Mouse (Mus musculus): Measurements from ENCODE around the gene Dmrtc1c2. TPM values are rescaled to one million over a fixed set of nuclear protein-coding genes. Genes with fewer than 3 reads are reported as not detected.
"Not testable (repeated sequence)": the region's sequence is repeated elsewhere in the genome, so short reads cannot be mapped to it uniquely, and the experiment has no call there.

Dmrtc1c2 gene
- total RNA-seq (2022) = not detected

- not testable (repeated sequence) for DNase-seq
Observed at GRCm38 (mm10) chrX:102854516-102854915, at the start of gene Dmrtc1c2. Gene Dmrtc1c2, minus strand, starts transcription at chrX:102854616.

GRCm38 (mm10) chrX:102867871-102868270 is 13.5 kb upstream of the Dmrtc1c2 start, which contains the start of gene 1700031F05Rik:
Gene 1700031F05Rik, minus strand, starts transcription at chrX:102867971.
- no peak for DNase-seq

- no peak for DNase-seq
Observed at GRCm38 (mm10) chrX:102812311-102812710, 42.1 kb downstream of the Dmrtc1c2 start.

- not testable (repeated sequence) for DNase-seq
Observed at GRCm38 (mm10) chrX:102802663-102803062, 51.8 kb downstream of the Dmrtc1c2 start, which contains the start of gene Dmrtc1c1. Gene Dmrtc1c1, plus strand, starts transcription at chrX:102802963.

Other genes starting within 250 kb of the Dmrtc1c2 start
- 10 to 100 TPM; 14.8 to 22.7 (median 19.0) TPM for gene Phka1, start 210.4 kb downstream of the Dmrtc1c2 start, total RNA-seq (2022)
- gene Gm3880, start 167.6 kb downstream of the Dmrtc1c2 start, total RNA-seq (2022) = not detected
- not detected for gene Gm9112, start 147.0 kb downstream of the Dmrtc1c2 start, total RNA-seq (2022)
- not detected for gene Dmrtc1b, start 146.8 kb downstream of the Dmrtc1c2 start, total RNA-seq (2022)
- not detected for gene Dmrtc1c1, start 51.7 kb downstream of the Dmrtc1c2 start, total RNA-seq (2022)
- gene 1700031F05Rik, start 13.4 kb upstream of the Dmrtc1c2 start, total RNA-seq (2022) = not detected
- gene Dmrtc1a, start 54.1 kb upstream of the Dmrtc1c2 start, total RNA-seq (2022) = 1 to 10 TPM in 2 of 4 experiments, under 1 TPM in 2; 0.55 to 1.4 (median 1.0) TPM
- not detected for gene 1700011M02Rik, start 54.3 kb upstream of the Dmrtc1c2 start, total RNA-seq (2022)
- under 1 TPM in 1 of 4 experiments, not detected in 3; 0.78 TPM for gene 1700018G05Rik, start 73.8 kb upstream of the Dmrtc1c2 start, total RNA-seq (2022)